Mouse (Mus musculus) layer of hippocampus, adult 18-20 months (tissue): ENCODE data around the gene Lrch1. TPM values are rescaled to one million over a fixed set of nuclear protein-coding genes. Genes with fewer than 3 reads are reported as not detected.
A peak's percentile ranks its signal among the peaks of the same experiment; 100 is the strongest.

ENCODE experiments used
- DNase-seq, 2 experiments: peaks; one replicate each; pipeline ENCODE4 v3.0.0; 2022; ENCODE audit warnings: low spot score in 2 of 2
- total RNA-seq, 2 experiments: library from RNA; stranded (reverse); gene quantifications; 2 replicates each; pipeline ENCODE4 v1.2.3; 2021

The Lrch1 gene
- total RNA-seq, 2 experiments from 2014 or later = 20.4 to 23.1 TPM

- peak; percentile 74 to 86 for DNase-seq
These were observed 813 bp downstream of the Lrch1 start for GRCm38 (mm10) chr14:74946751-74947375.

GRCm38 (mm10) chr14:74946321-74946750 lies 1.3 kb downstream of the Lrch1 start:
- no peak for DNase-seq

- DNase-seq = no peak
These were observed 2.1 kb downstream of the Lrch1 start for GRCm38 (mm10) chr14:74945266-74946215.

- DNase-seq = no peak
These were observed 3.4 kb downstream of the Lrch1 start for GRCm38 (mm10) chr14:74944128-74944755.

- no peak for DNase-seq
These were observed 4.0 kb downstream of the Lrch1 start for GRCm38 (mm10) chr14:74943581-74944117.

- DNase-seq = no peak
These were observed 4.7 kb downstream of the Lrch1 start for GRCm38 (mm10) chr14:74943024-74943423.

GRCm38 (mm10) chr14:74941591-74941990 lies 6.1 kb downstream of the Lrch1 start:
- no peak for DNase-seq

- DNase-seq = no peak
These were observed 6.9 kb downstream of the Lrch1 start for GRCm38 (mm10) chr14:74940741-74941140.

GRCm38 (mm10) chr14:74939355-74939754 lies 8.3 kb downstream of the Lrch1 start:
- no peak for DNase-seq

- no peak for DNase-seq
These were observed 8.8 kb downstream of the Lrch1 start for GRCm38 (mm10) chr14:74938896-74939295.

GRCm38 (mm10) chr14:74936557-74937261 lies 11.0 kb downstream of the Lrch1 start:
- DNase-seq = no peak

- no peak for DNase-seq
These were observed 12.6 kb downstream of the Lrch1 start for GRCm38 (mm10) chr14:74935111-74935510.

- DNase-seq = no peak
These were observed 13.5 kb downstream of the Lrch1 start for GRCm38 (mm10) chr14:74933960-74934710.

- no peak for DNase-seq
These were observed 17.9 kb downstream of the Lrch1 start for GRCm38 (mm10) chr14:74929739-74930138.

- no peak for DNase-seq
These were observed 18.8 kb downstream of the Lrch1 start for GRCm38 (mm10) chr14:74928809-74929432.

GRCm38 (mm10) chr14:74926899-74927571 lies 20.6 kb downstream of the Lrch1 start:
- no peak for DNase-seq

GRCm38 (mm10) chr14:74925951-74926517 lies 21.6 kb downstream of the Lrch1 start:
- DNase-seq = peak in 1 of 2 experiments; percentile 69

- no peak for DNase-seq
These were observed 23.2 kb downstream of the Lrch1 start for GRCm38 (mm10) chr14:74924521-74924920.

GRCm38 (mm10) chr14:74924031-74924430 lies 23.6 kb downstream of the Lrch1 start:
- DNase-seq = no peak
